Mouse (Mus musculus) spleen, adult 2 months (tissue): ENCODE results near the gene Arl10.

Experiments used
- CTCF ChIP-seq: fragments of 200-500 bp; IDR thresholded peaks from 2 replicates; pipeline ENCODE4 v1.5.1; 2011; ENCODE audit warnings: mild to moderate bottlenecking, inconsistent platforms; ENCODE audit not compliant: insufficient read depth, insufficient read length, insufficient replicate concordance; ENCODE audit errors: extremely low read depth
- POLR2A ChIP-seq: fragments of 200-500 bp; IDR thresholded peaks from 2 replicates; pipeline ENCODE4 v1.6.1; 2011; ENCODE audit warnings: low read depth, low read length, inconsistent platforms

- TF ChIP-seq CTCF = no peak
- TF ChIP-seq POLR2A = no peak
Observed at GRCm38 (mm10) chr13:54605426-54605825, 30.6 kb downstream of the Arl10 start.
